Mouse (Mus musculus): ENCODE data around the gene Scube3.

The Scube3 gene

GRCm38 (mm10) chr17:28141771-28142699 lies at the start of gene Scube3:
Scube3 (plus strand) TSS chr17:28142141.
- no peak for DNase-seq (ENCODE audit: low spot score)

GRCm38 (mm10) chr17:28092297-28092696 lies 49.6 kb upstream of the Scube3 start:
- DNase-seq (ENCODE audit: low spot score), result no peak

- DNase-seq (ENCODE audit: low spot score), result no peak
These were observed 48.1 kb upstream of the Scube3 start for GRCm38 (mm10) chr17:28093837-28094236.

GRCm38 (mm10) chr17:28096418-28096817 lies 45.5 kb upstream of the Scube3 start:
- DNase-seq (ENCODE audit: low spot score), result no peak

- DNase-seq (ENCODE audit: low spot score), result no peak
These were observed 44.6 kb upstream of the Scube3 start for GRCm38 (mm10) chr17:28097308-28097707.

- DNase-seq (ENCODE audit: low spot score), result no peak
These were observed 42.9 kb upstream of the Scube3 start for GRCm38 (mm10) chr17:28099086-28099485.

GRCm38 (mm10) chr17:28100669-28101068 lies 41.3 kb upstream of the Scube3 start:
- no peak for DNase-seq (ENCODE audit: low spot score)

- no peak for DNase-seq (ENCODE audit: low spot score)
These were observed 40.6 kb upstream of the Scube3 start for GRCm38 (mm10) chr17:28101284-28101887.

GRCm38 (mm10) chr17:28101902-28102319 lies 40.0 kb upstream of the Scube3 start:
- DNase-seq (ENCODE audit: low spot score), result no peak

- no peak for DNase-seq (ENCODE audit: low spot score)
These were observed 37.5 kb upstream of the Scube3 start for GRCm38 (mm10) chr17:28104416-28104815.

GRCm38 (mm10) chr17:28106352-28106751 lies 35.6 kb upstream of the Scube3 start:
- no peak for DNase-seq (ENCODE audit: low spot score)

GRCm38 (mm10) chr17:28107275-28107674 lies 34.7 kb upstream of the Scube3 start:
- no peak for DNase-seq (ENCODE audit: low spot score)

GRCm38 (mm10) chr17:28112266-28112665 lies 29.7 kb upstream of the Scube3 start:
- no peak for DNase-seq (ENCODE audit: low spot score)

- DNase-seq (ENCODE audit: low spot score), result no peak
These were observed 25.6 kb upstream of the Scube3 start for GRCm38 (mm10) chr17:28116335-28116734.

- DNase-seq (ENCODE audit: low spot score), result no peak
These were observed 24.3 kb upstream of the Scube3 start for GRCm38 (mm10) chr17:28117451-28118209.

GRCm38 (mm10) chr17:28120460-28120859 lies 21.5 kb upstream of the Scube3 start:
- DNase-seq (ENCODE audit: low spot score), result no peak

GRCm38 (mm10) chr17:28122949-28123348 lies 19.0 kb upstream of the Scube3 start:
- DNase-seq (ENCODE audit: low spot score), result no peak

GRCm38 (mm10) chr17:28123627-28124026 lies 18.3 kb upstream of the Scube3 start:
- DNase-seq (ENCODE audit: low spot score), result no peak

- no peak for DNase-seq (ENCODE audit: low spot score)
These were observed 17.6 kb upstream of the Scube3 start for GRCm38 (mm10) chr17:28124368-28124767.

- no peak for DNase-seq (ENCODE audit: low spot score)
These were observed 12.1 kb upstream of the Scube3 start for GRCm38 (mm10) chr17:28129796-28130195.

GRCm38 (mm10) chr17:28130391-28131125 lies 11.4 kb upstream of the Scube3 start:
- DNase-seq (ENCODE audit: low spot score), result no peak

GRCm38 (mm10) chr17:28131156-28131555 lies 10.8 kb upstream of the Scube3 start:
- no peak for DNase-seq (ENCODE audit: low spot score)

All from ovary, postnatal 10 days (tissue).